In the genomic region with DNA sequence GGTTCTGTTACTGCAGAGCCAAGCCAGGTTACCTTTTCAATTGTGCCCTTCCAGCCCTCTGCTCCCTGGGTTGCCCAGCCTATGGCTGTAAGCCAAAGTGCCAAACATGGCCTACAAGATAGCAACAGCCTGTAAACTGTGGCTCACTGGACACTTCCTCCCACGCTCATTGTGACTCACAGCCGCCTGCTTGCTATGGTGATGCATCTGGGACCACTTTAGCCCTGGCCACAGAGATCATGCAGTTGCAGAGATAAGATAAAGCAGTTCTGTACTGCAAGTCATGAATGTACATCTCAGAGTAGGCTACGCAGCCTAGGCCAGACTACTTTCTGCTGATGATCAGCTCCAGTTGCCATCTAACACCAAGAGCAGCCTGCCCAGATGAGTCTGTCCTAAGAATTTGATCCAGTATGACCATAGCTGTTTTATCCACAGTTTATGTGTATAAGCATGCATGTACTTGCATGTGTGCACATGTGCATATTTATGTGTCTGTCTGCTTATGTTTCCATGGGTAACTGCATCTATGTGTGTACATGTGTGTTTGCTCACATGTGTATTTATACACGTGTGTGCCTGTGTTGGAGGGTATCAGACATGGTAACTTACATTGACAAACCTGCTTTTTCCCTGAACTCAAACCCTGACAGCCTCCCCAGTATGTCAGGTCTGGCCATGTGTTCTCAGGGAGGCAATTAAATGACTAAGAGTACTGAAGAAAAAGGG, we compare ENCODE assay signal across 12 mouse cellular contexts.
A peak's percentile ranks its signal among the peaks of the same experiment; 100 is the strongest.
DNase-seq lines count a peak whose midpoint lies in the region; ATAC-seq and TF ChIP-seq lines count a peak whose summit lies in the region.
"Had no signal": no experiment of that assay in that cellular context is flagged by ENCODE, and none has a peak within 500 bp of the region (broad histone marks: within the 10 kb centered on the region; RNA-seq: fewer than 3 reads in every experiment).

No protein-coding gene starts in this region.

- ATAC-seq in liver, embryonic 11.5 days (replicated peaks; ENCODE audit: low FRiP score), result peak; percentile 85
- ATAC-seq: Patski had no signal

- no peak overlapping the region for H3K9ac ChIP-seq in liver, embryonic 11.5 days (ENCODE audit: low read depth, low read length)
- H3K9ac ChIP-seq: lung, embryonic 14.5 days had no signal

- no peaks in the 10 kb centered on the region for H3K36me3 ChIP-seq in liver, embryonic 11.5 days (ENCODE audit: control insufficient read depth, insufficient read depth, low read length)
- no peaks in the 10 kb centered on the region for H3K36me3 ChIP-seq in spleen, adult 2 months (ENCODE audit: control insufficient read depth, insufficient read depth, low read length)

- TF ChIP-seq CTCF in bone marrow, adult 2 months (IDR thresholded peaks at IDR 0.05; ENCODE audit: control insufficient read depth, insufficient read depth, low read length), result no peak
- TF ChIP-seq CTCF in spleen, adult 2 months (IDR thresholded peaks at IDR 0.05; ENCODE audit: extremely low read depth, insufficient read depth, insufficient read length, insufficient replicate concordance), result no peak

- no peak for TF ChIP-seq POLR2A in bone marrow, adult 2 months (IDR thresholded peaks at IDR 0.05; ENCODE audit: borderline replicate concordance, control insufficient read depth, low read depth, low read length)
- TF ChIP-seq POLR2A in spleen, adult 2 months (IDR thresholded peaks at IDR 0.05; ENCODE audit: low read depth, low read length), result no peak

- H3K4me1 ChIP-seq in bone marrow, adult 2 months (ENCODE audit: control insufficient read depth, insufficient read depth, low read length), result peaks cover 17% of the 10 kb centered on the region
- peaks cover 38% of the 10 kb centered on the region for H3K4me1 ChIP-seq in liver, embryonic 11.5 days (replicated peaks; ENCODE audit: control insufficient read depth, insufficient read depth, low read length)
- H3K4me1 ChIP-seq in spleen, adult 2 months (ENCODE audit: control insufficient read depth, insufficient read depth, insufficient read length), result peaks cover 33% of the 10 kb centered on the region

- 40% methylated on average over 4 of the region's 4 CpGs for WGBS in bone marrow, adult 2 months
- WGBS in liver, embryonic 11.5 days, result 38% methylated on average over 4 of the region's 4 CpGs
- 77% methylated on average over 4 of the region's 4 CpGs for WGBS in spleen, adult 2 months

- no peaks in the 10 kb centered on the region for H3K27me3 ChIP-seq in liver, embryonic 11.5 days (replicated peaks; ENCODE audit: control insufficient read depth, insufficient read depth, low read length)
- H3K27me3 ChIP-seq in spleen, adult 2 months (ENCODE audit: control insufficient read depth, insufficient read depth, low read length), result no peaks in the 10 kb centered on the region
- H3K27me3 ChIP-seq: Patski had no signal

- peak overlapping the region; percentile 16; the same call in 1 of the 2 replicates for H3K4me2 ChIP-seq in liver, embryonic 11.5 days
- H3K4me2 ChIP-seq: lung, embryonic 14.5 days had no signal

- DNase-seq in ovary, adult 18-20 months (ENCODE audit: low spot score), result peak; percentile 58
- DNase-seq in ovary, postnatal 14 days (ENCODE audit: low spot score), result no peak
- peak; percentile 47 for DNase-seq in liver, embryonic 11.5 days (ENCODE audit: low spot score)
- no peak for DNase-seq in spleen, adult 2 months (ENCODE audit: low read depth in 1 of 2, low spot score in 2 of 2)
- no peak for DNase-seq in thymus, postnatal 36 days
- no peak for DNase-seq in layer of hippocampus, postnatal 36 days
- no peak for DNase-seq in layer of hippocampus, adult 8-10 months (ENCODE audit: low spot score in 2 of 2)
- DNase-seq: gastrocnemius, postnatal 14 days; kidney, postnatal 36 days had no signal

- H3K9me3 ChIP-seq in liver, embryonic 11.5 days (ENCODE audit: control insufficient read depth, low read length), result no peaks in the 10 kb centered on the region

- H3K4me3 ChIP-seq in bone marrow, adult 2 months (replicated peaks; ENCODE audit: control insufficient read depth, low read depth, low read length), result no peak overlapping the region
- no peak overlapping the region for H3K4me3 ChIP-seq in liver, embryonic 11.5 days (ENCODE audit: low read depth, low read length)
- no peak overlapping the region for H3K4me3 ChIP-seq in spleen, adult 2 months (ENCODE audit: extremely low read depth, insufficient read depth, insufficient read length)

- H3K27ac ChIP-seq in bone marrow, adult 2 months (ENCODE audit: control insufficient read depth, insufficient read depth, low read depth, low read length, poor library complexity), result peak overlapping the region; percentile 76
- peak overlapping the region; percentile 72 for H3K27ac ChIP-seq in liver, embryonic 11.5 days (ENCODE audit: low read depth, low read length)
- H3K27ac ChIP-seq in spleen, adult 2 months (ENCODE audit: insufficient read depth, low read length), result peak overlapping the region; percentile 5; the same call in 1 of the 2 replicates

Comparison
In these comparisons a context has a peak if more than half of its experiments do, and no peak if none do; other contexts are left out.
1. DNase-seq: peak in ovary, adult 18-20 months (single experiment) and liver, embryonic 11.5 days (single experiment); none in ovary, postnatal 14 days (single experiment), spleen, adult 2 months (0 of 2), thymus, postnatal 36 days (0 of 2), layer of hippocampus, postnatal 36 days (0 of 2) and layer of hippocampus, adult 8-10 months (0 of 2).
2. H3K27ac ChIP-seq: peak in every context shown above with its lines; median percentile 76 in bone marrow, adult 2 months; 72 in liver, embryonic 11.5 days; 5 in spleen, adult 2 months.